Mouse (Mus musculus): ENCODE measurements at regions not wholly inside any gene's neighbourhood (a gene's known extent, or its start where the extent isn't known, plus 50 kb on each side); places are given as distances from the start of the nearest gene placed in this dataset.

DNA sequence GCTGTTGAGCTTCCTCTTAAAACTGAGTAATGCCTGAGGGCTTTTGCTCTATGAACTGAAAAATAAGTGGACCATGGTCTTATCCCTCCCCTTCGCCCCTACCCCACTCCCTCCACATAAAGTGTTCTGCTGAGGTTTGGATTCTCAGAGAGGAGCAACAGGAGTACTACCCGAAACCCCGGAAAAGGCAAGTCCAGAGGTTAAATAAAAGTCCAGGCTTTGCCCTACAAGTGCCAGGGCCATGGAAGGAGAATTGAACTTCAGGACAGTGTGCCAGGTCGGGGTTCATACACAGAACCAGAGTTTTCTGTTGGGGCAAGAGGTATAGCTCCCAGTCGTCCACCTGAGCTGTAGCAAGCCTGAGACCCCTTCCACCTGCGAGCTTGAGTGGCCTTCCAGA lies 360.0 kb upstream of the Ddhd1 start:
- no peak for TF ChIP-seq CTCF (IDR thresholded peaks at IDR 0.05; ENCODE audit: low read depth)
- Histone ChIP-seq H3K9ac (no peak overlapping the region), H3K4me2 (no peak overlapping the region), H3K27ac (ENCODE audit: low read depth) (peak overlapping the region; percentile 61), H3K27me3 (ENCODE audit: insufficient read depth, low read length) (no peaks in the 10 kb centered on the region), H3K4me1 (ENCODE audit: insufficient read depth) (peaks cover 28% of the 10 kb centered on the region), H3K4me3 (ENCODE audit: low read depth, low read length) (no peak overlapping the region), H3K36me3 (ENCODE audit: insufficient read depth) (no peaks in the 10 kb centered on the region), H3K9me3 (ENCODE audit: low read depth, low read length) (no peaks in the 10 kb centered on the region)
- WGBS, result 71% methylated on average over 6 of the region's 6 CpGs
- no peak for DNase-seq
- ATAC-seq (ENCODE audit: insufficient read depth), result no peak

DNA sequence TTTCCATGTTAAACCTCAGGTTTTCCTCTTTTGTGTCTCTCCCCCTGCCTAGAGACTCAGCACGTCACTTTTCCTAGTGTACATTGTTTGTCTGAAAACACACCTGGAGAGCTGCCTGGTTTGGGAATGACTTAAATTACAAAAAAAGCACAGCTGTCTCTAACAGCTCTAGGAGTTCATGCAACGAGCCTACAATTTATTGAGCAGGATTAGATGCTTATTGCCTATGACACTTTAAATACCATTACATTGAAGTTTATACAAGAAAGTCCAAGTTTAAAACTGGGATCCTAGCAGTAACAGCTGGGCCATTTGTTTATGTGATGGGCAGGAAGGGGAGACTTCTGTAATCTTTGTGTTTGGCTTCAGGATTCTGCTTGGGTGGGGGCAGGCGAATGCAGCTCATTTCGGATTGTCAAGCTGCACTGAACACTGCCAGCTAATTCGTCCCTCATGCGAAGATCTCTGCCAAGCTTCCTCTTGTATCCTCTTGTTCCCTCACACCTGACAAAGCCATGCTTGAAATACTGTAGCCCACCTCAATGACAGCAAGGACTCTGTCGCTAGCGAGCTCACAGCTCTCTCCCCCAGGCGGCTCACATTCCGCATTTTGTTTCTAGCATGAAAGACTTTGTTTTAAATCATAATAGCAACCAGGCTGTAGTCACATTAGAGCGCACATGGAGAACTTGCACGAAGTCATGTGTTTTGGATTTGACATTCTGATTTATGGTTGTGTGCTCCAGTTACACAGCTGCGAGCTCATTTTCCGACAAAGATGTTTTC lies 359.8 kb upstream of the Gm15217 start:
- WGBS, result 30% methylated on average over 14 of the region's 14 CpGs
- TF ChIP-seq CTCF (IDR thresholded peaks at IDR 0.05; ENCODE audit: low read depth), result no peak
- no peaks in the 10 kb centered on the region for H3K27me3 ChIP-seq (ENCODE audit: insufficient read depth, low read length)
- no peak overlapping the region for H3K4me3 ChIP-seq (ENCODE audit: low read depth, low read length)
- ATAC-seq (ENCODE audit: insufficient read depth) (peak; percentile 62), DNase-seq (peak; percentile 73)
- H3K9ac ChIP-seq, result no peak overlapping the region
- peaks cover 31% of the 10 kb centered on the region for H3K4me1 ChIP-seq (ENCODE audit: insufficient read depth)
- peak overlapping the region; percentile 77 for H3K27ac ChIP-seq (ENCODE audit: low read depth)
- H3K9me3 ChIP-seq (ENCODE audit: low read depth, low read length), result no peaks in the 10 kb centered on the region
- no peak overlapping the region; the same call in 1 of the 2 replicates for H3K4me2 ChIP-seq
- H3K36me3 ChIP-seq (ENCODE audit: insufficient read depth), result no peaks in the 10 kb centered on the region

DNA sequence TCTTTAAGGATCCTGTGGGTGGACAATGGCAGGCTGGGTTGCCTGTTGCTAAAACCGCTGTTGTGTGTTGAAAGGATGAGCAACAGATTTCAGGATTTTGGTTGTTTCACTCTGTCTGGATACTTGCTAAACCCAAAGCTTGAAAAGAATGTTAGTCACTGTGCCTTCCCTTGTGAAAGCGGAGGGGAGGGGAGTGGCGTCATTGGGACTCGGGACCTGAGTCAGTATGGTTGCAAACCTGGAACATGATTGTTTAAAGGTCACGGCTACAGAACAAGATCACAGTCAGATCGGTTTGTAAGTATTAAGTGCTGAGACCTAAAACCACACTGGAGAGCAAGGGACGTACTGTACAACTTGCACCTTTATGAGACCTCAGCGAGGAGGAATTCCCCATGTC lies 344.9 kb upstream of the Gm15217 start:
- Histone ChIP-seq H3K4me2 (no peak overlapping the region), H3K9me3 (ENCODE audit: low read depth, low read length) (no peaks in the 10 kb centered on the region), H3K9ac (no peak overlapping the region), H3K36me3 (ENCODE audit: insufficient read depth) (no peaks in the 10 kb centered on the region), H3K27me3 (ENCODE audit: insufficient read depth, low read length) (no peaks in the 10 kb centered on the region), H3K4me1 (ENCODE audit: insufficient read depth) (no peaks in the 10 kb centered on the region), H3K27ac (ENCODE audit: low read depth) (no peak overlapping the region), H3K4me3 (ENCODE audit: low read depth, low read length) (no peak overlapping the region)
- ATAC-seq (ENCODE audit: insufficient read depth) (no peak), DNase-seq (no peak)
- 86% methylated on average over 8 of the region's 8 CpGs for WGBS
- no peak for TF ChIP-seq CTCF (IDR thresholded peaks at IDR 0.05; ENCODE audit: low read depth)

DNA sequence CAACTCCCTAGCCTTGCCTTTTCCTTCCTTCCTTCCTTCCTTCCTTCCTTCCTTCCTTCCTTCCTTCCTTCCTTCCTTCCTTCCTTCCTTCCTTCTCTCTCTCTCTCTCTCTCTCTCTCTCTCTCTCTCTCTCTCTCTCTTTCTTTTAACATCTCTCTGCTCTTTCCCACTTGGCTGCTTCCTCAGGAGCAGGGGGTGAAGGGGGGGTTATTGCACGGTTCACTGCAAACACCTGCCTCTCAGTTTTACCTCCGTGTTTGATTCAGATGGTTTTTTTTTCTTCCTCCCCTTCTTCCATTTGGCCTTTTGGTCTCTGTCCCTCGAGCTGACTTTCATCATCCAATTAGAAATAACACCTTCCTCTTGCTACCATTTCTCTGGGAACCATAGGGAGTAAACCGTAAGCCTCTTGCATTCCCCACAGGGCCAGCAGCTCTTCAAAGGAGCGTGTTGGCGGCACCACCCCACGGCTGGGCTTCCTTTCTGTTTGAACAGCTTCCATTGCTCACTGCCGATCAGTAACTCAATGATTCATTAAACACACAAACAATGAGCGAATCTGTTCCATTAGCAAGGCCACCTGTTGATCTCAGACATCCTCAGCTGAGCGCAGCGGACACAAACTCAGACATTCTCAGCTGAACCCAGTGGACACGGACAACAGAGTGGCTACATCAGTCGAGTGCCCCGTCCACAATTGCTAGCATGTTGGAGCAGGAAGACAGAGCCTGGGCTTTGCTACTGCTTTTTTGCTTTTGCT lies 318.4 kb upstream of the Gm15217 start:
- Histone ChIP-seq H3K9ac (peak overlapping the region; percentile 25; the same call in 1 of the 2 replicates), H3K9me3 (ENCODE audit: low read depth, low read length) (no peaks in the 10 kb centered on the region), H3K4me3 (ENCODE audit: low read depth, low read length) (peak overlapping the region; percentile 21), H3K27ac (ENCODE audit: low read depth) (no peak overlapping the region), H3K4me2 (peak overlapping the region; percentile 58), H3K36me3 (ENCODE audit: insufficient read depth) (no peaks in the 10 kb centered on the region), H3K27me3 (ENCODE audit: insufficient read depth, low read length) (no peaks in the 10 kb centered on the region), H3K4me1 (ENCODE audit: insufficient read depth) (no peaks in the 10 kb centered on the region; the same call in 1 of the 2 replicates)
- TF ChIP-seq CTCF (IDR thresholded peaks at IDR 0.05; ENCODE audit: low read depth), result no peak
- 9% methylated on average over 14 of the region's 14 CpGs for WGBS
- peak; percentile 43 for DNase-seq
- peak; percentile 56; the same call in 1 of the 2 replicates for ATAC-seq (ENCODE audit: insufficient read depth)

DNA sequence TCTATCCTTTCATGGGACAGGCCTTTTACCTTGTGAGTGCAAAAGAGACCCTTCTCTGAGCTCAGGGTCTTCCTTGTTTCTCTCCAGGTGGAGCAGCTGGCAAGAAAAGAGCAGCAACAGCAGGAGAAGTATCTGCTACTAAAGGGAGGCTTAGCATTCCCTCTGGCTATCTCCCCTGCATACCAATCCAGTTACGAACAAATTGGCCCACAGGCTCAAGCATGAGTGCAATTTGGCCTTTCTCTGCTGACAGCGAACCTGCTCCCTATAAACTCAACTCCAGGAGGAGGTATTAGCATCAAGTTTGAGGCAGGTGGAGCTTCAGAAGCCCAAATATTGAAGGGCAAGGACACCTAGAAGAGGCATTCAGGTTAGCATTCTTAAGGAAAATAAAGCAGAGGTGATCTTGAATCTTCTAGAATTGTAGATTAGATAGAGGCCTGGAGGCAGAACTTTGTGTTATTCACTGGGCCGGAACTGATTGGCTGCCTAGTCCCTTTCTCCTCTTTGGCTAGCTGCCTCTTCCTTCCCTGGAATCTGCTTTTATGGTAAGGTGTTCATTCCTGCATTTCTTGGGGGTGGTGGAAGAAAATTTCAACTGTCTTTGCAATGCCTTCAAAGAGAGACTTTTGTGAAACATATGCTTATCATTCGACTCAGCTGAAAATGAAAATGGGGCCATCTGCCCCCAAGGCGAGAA lies 312.0 kb upstream of the Gm15217 start:
- Histone ChIP-seq H3K9me3 (ENCODE audit: low read depth, low read length) (no peaks in the 10 kb centered on the region), H3K27me3 (ENCODE audit: insufficient read depth, low read length) (no peaks in the 10 kb centered on the region), H3K4me1 (ENCODE audit: insufficient read depth) (no peaks in the 10 kb centered on the region), H3K27ac (ENCODE audit: low read depth) (peak overlapping the region; percentile 24; the same call in 1 of the 2 replicates), H3K36me3 (ENCODE audit: insufficient read depth) (no peaks in the 10 kb centered on the region), H3K4me3 (ENCODE audit: low read depth, low read length) (no peak overlapping the region), H3K4me2 (no peak overlapping the region), H3K9ac (no peak overlapping the region)
- DNase-seq (peak; percentile 17), ATAC-seq (ENCODE audit: insufficient read depth) (no peak)
- WGBS, result 63% methylated on average over 5 of the region's 5 CpGs
- TF ChIP-seq CTCF (IDR thresholded peaks at IDR 0.05; ENCODE audit: low read depth), result no peak

DNA sequence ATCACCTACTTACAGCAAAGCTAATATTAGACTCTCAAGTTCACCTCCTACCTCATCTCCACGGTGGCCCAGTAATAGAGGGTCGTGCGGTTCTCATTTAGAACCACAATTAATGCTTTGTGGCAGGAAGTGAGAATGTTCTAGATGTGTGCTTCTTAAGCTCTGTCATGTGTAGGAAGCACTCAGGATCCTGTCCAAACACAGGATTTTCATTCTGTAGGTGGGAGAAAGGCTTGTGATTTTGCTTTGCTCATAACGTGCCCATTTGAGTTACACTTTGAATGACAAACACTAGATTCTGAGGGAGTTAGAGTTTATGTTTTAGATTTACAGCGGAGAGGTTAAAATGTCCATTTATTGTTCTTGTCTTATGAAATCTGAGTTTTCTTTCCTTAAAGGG lies 308.0 kb upstream of the Gm15217 start:
- H3K27me3 ChIP-seq (ENCODE audit: insufficient read depth, low read length), result no peaks in the 10 kb centered on the region
- H3K9me3 ChIP-seq (ENCODE audit: low read depth, low read length), result no peaks in the 10 kb centered on the region
- no peak overlapping the region for H3K4me3 ChIP-seq (ENCODE audit: low read depth, low read length)
- H3K9ac ChIP-seq, result no peak overlapping the region
- H3K36me3 ChIP-seq (ENCODE audit: insufficient read depth), result no peaks in the 10 kb centered on the region
- DNase-seq (no peak), ATAC-seq (ENCODE audit: insufficient read depth) (no peak)
- H3K4me1 ChIP-seq (ENCODE audit: insufficient read depth), result 0 out of 2 replicates have a peak, but pooled peaks cover 5% of the 10 kb centered on the region
- no peak overlapping the region for H3K27ac ChIP-seq (ENCODE audit: low read depth)
- 75% methylated on average over 5 of the region's 5 CpGs for WGBS
- no peak for TF ChIP-seq CTCF (IDR thresholded peaks at IDR 0.05; ENCODE audit: low read depth)
- H3K4me2 ChIP-seq, result no peak overlapping the region

All from lung, embryonic 14.5 days (tissue).